Mouse (Mus musculus): ENCODE results near the gene Pom121l12. TPM values are rescaled to one million over a fixed set of nuclear protein-coding genes. Genes with fewer than 3 reads are reported as not detected.

Pom121l12 gene
- not detected in 2 replicates for polyA plus RNA-seq (2012; rRNA removed)

GRCm38 (mm10) chr11:14598976-14599375 is at the start of gene Pom121l12:
Gene Pom121l12, plus strand, starts transcription at chr11:14599276.

All from central nervous system, embryonic 11.5 days (tissue).